Mouse (Mus musculus) adipocyte (in vitro differentiated cells): ENCODE data around the gene Zfp541.
A peak's percentile ranks its signal among the peaks of the same experiment; 100 is the strongest.

Experiments
- DNase-seq: peaks from one replicate; pipeline ENCODE4 v3.0.0-alpha.2; 2016; ENCODE audit warnings: low spot score

Zfp541 gene

GRCm38 (mm10) chr7:16044531-16044930 lies 17.1 kb upstream of the Zfp541 start:
- no peak for DNase-seq

- peak; percentile 20 for DNase-seq
These were observed 16.1 kb upstream of the Zfp541 start for GRCm38 (mm10) chr7:16045538-16045937.

- DNase-seq = peak; percentile 31
These were observed 15.5 kb upstream of the Zfp541 start for GRCm38 (mm10) chr7:16046101-16046480.

GRCm38 (mm10) chr7:16046481-16047337 lies 14.9 kb upstream of the Zfp541 start:
- DNase-seq = peak; percentile 50

- DNase-seq = peak; percentile 75
These were observed 14.1 kb upstream of the Zfp541 start, which contains the start of gene Bicra for GRCm38 (mm10) chr7:16047338-16048146. TSS of gene Bicra (minus strand) at chr7:16047921.

- DNase-seq = peak; percentile 95
These were observed 13.4 kb upstream of the Zfp541 start for GRCm38 (mm10) chr7:16048164-16048564.

- peak; percentile 32 for DNase-seq
These were observed 12.7 kb upstream of the Zfp541 start for GRCm38 (mm10) chr7:16048675-16049575.

GRCm38 (mm10) chr7:16049576-16049915 lies 12.1 kb upstream of the Zfp541 start:
- no peak for DNase-seq

- no peak for DNase-seq
These were observed 11.0 kb upstream of the Zfp541 start for GRCm38 (mm10) chr7:16050600-16050999.

GRCm38 (mm10) chr7:16051883-16052595 lies 9.6 kb upstream of the Zfp541 start:
- DNase-seq = peak; percentile 75

GRCm38 (mm10) chr7:16052684-16053083 lies 8.9 kb upstream of the Zfp541 start:
- peak; percentile 89 for DNase-seq

GRCm38 (mm10) chr7:16053105-16053504 lies 8.5 kb upstream of the Zfp541 start:
- DNase-seq = peak; percentile 56

- DNase-seq = no peak
These were observed 6.6 kb upstream of the Zfp541 start for GRCm38 (mm10) chr7:16054966-16055365.

GRCm38 (mm10) chr7:16055665-16056064 lies 5.9 kb upstream of the Zfp541 start:
- no peak for DNase-seq

- DNase-seq = peak; percentile 30
These were observed 5.0 kb upstream of the Zfp541 start for GRCm38 (mm10) chr7:16056459-16057135.

- no peak for DNase-seq
These were observed 4.5 kb upstream of the Zfp541 start for GRCm38 (mm10) chr7:16057136-16057534.

GRCm38 (mm10) chr7:16062099-16062420 lies 446 bp downstream of the Zfp541 start:
- no peak for DNase-seq

GRCm38 (mm10) chr7:16063490-16063889 lies 1.9 kb downstream of the Zfp541 start:
- DNase-seq = no peak

GRCm38 (mm10) chr7:16070846-16071245 lies 9.2 kb downstream of the Zfp541 start:
- DNase-seq = no peak

GRCm38 (mm10) chr7:16071906-16072305 lies 10.3 kb downstream of the Zfp541 start:
- DNase-seq = no peak

GRCm38 (mm10) chr7:16079947-16080346 lies 18.3 kb downstream of the Zfp541 start:
- no peak for DNase-seq
